Mouse (Mus musculus) liver, adult 2 months (tissue): ENCODE results near the gene Pum1. TPM values are rescaled to one million over a fixed set of nuclear protein-coding genes. Genes with fewer than 3 reads are reported as not detected.

Source experiments
- DNase-seq: peaks from one replicate; pipeline ENCODE4 v3.0.0-alpha.2; 2011; ENCODE audit warnings: low read depth, low spot score; ENCODE audit errors: extremely low read depth
- H3K27ac ChIP-seq: fragments of 200-500 bp; replicated peaks from 2 replicates; pipeline ENCODE4 v1.5.1; 2012; ENCODE audit warnings: low read depth, mild to moderate bottlenecking, control low read depth, inconsistent platforms, low read length; ENCODE audit not compliant: insufficient read depth
- H3K27me3 ChIP-seq: fragments of 200-500 bp; 2 replicates; pipeline ENCODE4 v1.6.1; 2012; ENCODE audit warnings: mild to moderate bottlenecking, moderate library complexity, low read length, inconsistent platforms; ENCODE audit not compliant: control insufficient read depth, insufficient read depth
- H3K36me3 ChIP-seq: fragments of 200-500 bp; 2 replicates; pipeline ENCODE4 v1.6.1; 2012; ENCODE audit warnings: low read length, inconsistent platforms; ENCODE audit not compliant: control insufficient read depth, insufficient read depth
- H3K4me1 ChIP-seq: fragments of 200-500 bp; 2 replicates; pipeline ENCODE4 v1.6.1; 2011; ENCODE audit warnings: low read length; ENCODE audit not compliant: control insufficient read depth, insufficient read depth
- H3K4me3 ChIP-seq: fragments of 200-500 bp; 2 replicates; pipeline ENCODE4 v1.5.1; 2011; ENCODE audit warnings: low read depth, mild to moderate bottlenecking, control low read depth, low read length, moderate library complexity; ENCODE audit not compliant: insufficient read depth
- H3K79me2 ChIP-seq: fragments of 200-500 bp; 2 replicates; pipeline ENCODE4 v1.6.1; 2012; ENCODE audit warnings: inconsistent platforms, mild to moderate bottlenecking, low read length, moderate library complexity; ENCODE audit not compliant: control insufficient read depth, insufficient read depth
- H3K9ac ChIP-seq: fragments of 200-500 bp; 2 replicates; pipeline ENCODE4 v1.6.1; 2012; ENCODE audit warnings: low read depth, mild to moderate bottlenecking, control low read depth, inconsistent platforms, low read length
- CTCF ChIP-seq: fragments of 200-500 bp; IDR thresholded peaks from 2 replicates; pipeline ENCODE4 v1.5.1; 2011; ENCODE audit warnings: low read depth, low read length, control low read depth
- POLR2A ChIP-seq: fragments of 200-500 bp; IDR thresholded peaks from 2 replicates; pipeline ENCODE4 v1.6.1; 2011; ENCODE audit warnings: low read length, control low read depth; ENCODE audit not compliant: insufficient read depth; ENCODE audit errors: extremely low read depth
- WGBS: fragments of 180-500 bp; shearing (Covaris S2); methylation state at CpG from one replicate; pipeline ENCODE4 v1.1.7; 2018; 5-methylcytosine and 5-hydroxymethylcytosine counted together
- polyA plus RNA-seq: library from polyadenylated mRNA; depleted of rRNA; stranded (reverse); fragments of >200 nt; gene quantifications from 2 replicates; pipeline ENCODE4 v1.2.3, GENCODE M21; 2012
- total RNA-seq: library from RNA; depleted of rRNA; stranded (reverse); fragments of >200 nt; gene quantifications from 2 replicates; pipeline ENCODE4 v1.2.3, GENCODE M21; 2014

The Pum1 gene
- total and polyA plus RNA-seq, 2 experiments: 25.4 to 30.3 TPM

- Histone ChIP-seq H3K27me3 (no peaks in the 10 kb centered on the region), H3K4me3 (no peak overlapping the region), H3K27ac (no peak overlapping the region), H3K4me1 (peaks cover 4% of the 10 kb centered on the region; the same call in 1 of the 2 replicates), H3K79me2 (peaks cover 35% of the 10 kb centered on the region), H3K9ac (no peak overlapping the region), H3K36me3 (peaks cover 8% of the 10 kb centered on the region)
- 87% methylated on average over 3 of the region's 3 CpGs for WGBS
- no peak for DNase-seq
- TF ChIP-seq CTCF (no peak), POLR2A (no peak)
Observed at GRCm38 (mm10) chr4:130693936-130694335, 30.8 kb downstream of the Pum1 start.

- no peak overlapping the region for H3K9ac ChIP-seq
- peaks cover 8% of the 10 kb centered on the region for H3K36me3 ChIP-seq
- TF ChIP-seq CTCF: no peak
- TF ChIP-seq POLR2A: no peak
- WGBS: 74% methylated on average over 3 of the region's 3 CpGs
- no peaks in the 10 kb centered on the region for H3K27me3 ChIP-seq
- DNase-seq: no peak
- H3K4me1 ChIP-seq: peaks cover 7% of the 10 kb centered on the region
- H3K79me2 ChIP-seq: peaks cover 33% of the 10 kb centered on the region
- H3K27ac ChIP-seq: no peak overlapping the region
- H3K4me3 ChIP-seq: no peak overlapping the region
Observed at GRCm38 (mm10) chr4:130694982-130695381, 31.9 kb downstream of the Pum1 start.

GRCm38 (mm10) chr4:130701061-130701460 is 37.9 kb downstream of the Pum1 start:
- Histone ChIP-seq H3K79me2 (peaks cover 33% of the 10 kb centered on the region), H3K27me3 (no peaks in the 10 kb centered on the region), H3K36me3 (peaks cover 21% of the 10 kb centered on the region), H3K4me1 (peaks cover 36% of the 10 kb centered on the region), H3K27ac (no peak overlapping the region), H3K4me3 (no peak overlapping the region), H3K9ac (no peak overlapping the region)
- peak; percentile 88 for DNase-seq
- TF ChIP-seq POLR2A: no peak
- no peak for TF ChIP-seq CTCF
- WGBS: 45% methylated on average over 2 of the region's 2 CpGs

- H3K36me3 ChIP-seq: peaks cover 21% of the 10 kb centered on the region
- H3K79me2 ChIP-seq: peaks cover 41% of the 10 kb centered on the region
- no peak for DNase-seq
- H3K4me3 ChIP-seq: no peak overlapping the region
- peaks cover 51% of the 10 kb centered on the region for H3K4me1 ChIP-seq
- no peak overlapping the region for H3K9ac ChIP-seq
- 70% methylated on average over 3 of the region's 3 CpGs for WGBS
- H3K27ac ChIP-seq: peak overlapping the region; percentile 59
- TF ChIP-seq CTCF: no peak
- no peak for TF ChIP-seq POLR2A
- H3K27me3 ChIP-seq: no peaks in the 10 kb centered on the region
Observed at GRCm38 (mm10) chr4:130702835-130703535, 39.9 kb downstream of the Pum1 start.

- no peak for TF ChIP-seq CTCF
- no peak for TF ChIP-seq POLR2A
- Histone ChIP-seq H3K9ac (no peak overlapping the region), H3K4me3 (no peak overlapping the region), H3K27me3 (no peaks in the 10 kb centered on the region), H3K79me2 (peaks cover 45% of the 10 kb centered on the region), H3K27ac (peak overlapping the region; percentile 58), H3K4me1 (peaks cover 56% of the 10 kb centered on the region), H3K36me3 (peaks cover 21% of the 10 kb centered on the region)
- 96% methylated on average over 3 of the region's 3 CpGs for WGBS
- DNase-seq: peak; percentile 62
Observed at GRCm38 (mm10) chr4:130703601-130704000, 40.5 kb downstream of the Pum1 start.

- 93% methylated on average over 4 of the region's 4 CpGs for WGBS
- H3K79me2 ChIP-seq: peaks cover 52% of the 10 kb centered on the region
Observed at GRCm38 (mm10) chr4:130704615-130705014, 41.5 kb downstream of the Pum1 start.

More at GRCm38 (mm10) chr4:130704615-130705014, 41.5 kb downstream of the Pum1 start:
- Histone ChIP-seq H3K9ac (no peak overlapping the region), H3K4me3 (no peak overlapping the region), H3K27me3 (no peaks in the 10 kb centered on the region), H3K36me3 (peaks cover 27% of the 10 kb centered on the region), H3K4me1 (peaks cover 57% of the 10 kb centered on the region), H3K27ac (peak overlapping the region; percentile 56)
- DNase-seq: no peak
- TF ChIP-seq CTCF (no peak), POLR2A (no peak)
